Mouse (Mus musculus): ENCODE data around the gene Arnt2. TPM values are rescaled to one million over a fixed set of nuclear protein-coding genes. Genes with fewer than 3 reads are reported as not detected.

Gene Arnt2
- polyA plus RNA-seq (2012; rRNA removed), result 143 and 152 TPM in 2 replicates

DNA sequence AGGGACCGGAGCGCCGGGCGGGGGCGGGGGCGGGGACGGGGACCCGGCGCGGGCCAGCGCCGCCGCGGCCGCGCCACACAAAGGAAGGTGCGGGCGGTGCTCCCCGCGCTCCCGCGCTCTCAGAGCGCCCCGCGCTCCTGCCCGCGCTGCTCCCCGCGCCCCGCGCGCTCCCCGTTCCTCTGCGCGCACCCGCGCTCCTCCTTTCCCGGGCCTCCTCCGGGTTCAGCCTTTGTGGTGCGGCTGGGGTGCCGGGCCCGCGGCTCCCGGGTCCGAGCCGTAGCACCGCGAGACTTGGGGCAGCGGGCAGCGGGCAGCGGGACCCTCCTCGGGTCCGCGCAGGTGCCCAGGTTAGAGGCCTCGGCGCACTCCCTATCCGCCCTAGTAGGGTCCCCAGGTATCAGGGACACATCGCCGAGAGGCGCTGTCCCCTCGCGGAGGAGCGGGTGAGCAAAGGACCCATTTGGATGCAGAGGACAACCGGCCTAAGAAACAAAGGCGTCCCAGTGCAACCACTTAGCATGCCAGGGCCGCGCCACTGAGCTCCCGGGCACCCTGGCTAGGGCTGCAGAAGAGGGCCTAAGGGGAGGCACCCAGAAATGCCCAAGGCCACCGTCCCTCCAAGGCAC lies at the start of gene Arnt2:
Gene Arnt2, minus strand, starts transcription at position 281 of the 626 bp plus-strand sequence.

Other genes with a start within 250 kb of the Arnt2 start
- 0.70 and 0.78 TPM in 2 replicates for gene Gm2115, start 118.8 kb upstream of the Arnt2 start, polyA plus RNA-seq (2012; rRNA removed)
- 15.8 and 16.4 TPM in 2 replicates for gene Fah, start 196.5 kb upstream of the Arnt2 start, polyA plus RNA-seq (2012; rRNA removed)